8 mouse cellular contexts compared by ENCODE assay signal in genomic region chr19:56356480-56357373, GRCm38 (mm10). TPM values are rescaled to one million over a fixed set of nuclear protein-coding genes. Genes with fewer than 3 reads are reported as not detected.
DNase-seq lines count a peak whose midpoint lies in the region; ATAC-seq lines count a peak whose summit lies in the region.

No protein-coding gene starts in this region.

- H3K27me3 ChIP-seq in heart, embryonic 11.5 days (ENCODE audit: control insufficient read depth, insufficient read depth, low read length) = no peaks in the 10 kb centered on the region

- DNase-seq in adrenal gland, adult (ENCODE audit: inconsistent age in 2 of 2, low spot score in 1 of 2) = peak; percentile 55 to 88
- no peak for DNase-seq in adrenal gland, adult 8-10 months
- peak; percentile 56 for DNase-seq in Muller cell, postnatal 12 days (ENCODE audit: inconsistent ontology term)
- DNase-seq in embryo, embryonic 11.5 days (ENCODE audit: low read depth, low spot score) = peak; percentile 47
- peak; percentile 28 to 80 for DNase-seq in layer of hippocampus, adult 18-20 months (ENCODE audit: low spot score in 2 of 2)
- peak; percentile 90 for DNase-seq in lung, postnatal 10 days
- DNase-seq in skeletal muscle tissue, adult 2 months (ENCODE audit: low read depth, low spot score) = peak; percentile 54

- 0 out of 2 replicates have a peak overlapping the region, but pooled peaks have one; percentile 46 for H3K9ac ChIP-seq in heart, embryonic 11.5 days (ENCODE audit: low read depth, low read length)

- WGBS in heart, embryonic 11.5 days (ENCODE audit: insufficient replicate concordance) = 41% methylated on average over 17 of the region's 17 CpGs

- peak overlapping the region; percentile 29; the same call in 1 of the 2 replicates for H3K27ac ChIP-seq in heart, embryonic 11.5 days (ENCODE audit: low read depth, low read length)

- H3K36me3 ChIP-seq in heart, embryonic 11.5 days (ENCODE audit: control insufficient read depth, insufficient read depth, low read length) = peaks cover 5% of the 10 kb centered on the region

- ATAC-seq in heart, embryonic 11.5 days (replicated peaks; ENCODE audit: insufficient number of reproducible peaks, low FRiP score, low TSS enrichment) = no peak

- no peak overlapping the region for H3K4me3 ChIP-seq in heart, embryonic 11.5 days (ENCODE audit: low read depth, low read length)

- H3K4me2 ChIP-seq in heart, embryonic 11.5 days = peak overlapping the region; percentile 4; the same call in 1 of the 2 replicates

- peaks cover 6% of the 10 kb centered on the region; the same call in 1 of the 2 replicates for H3K4me1 ChIP-seq in heart, embryonic 11.5 days (ENCODE audit: control insufficient read depth, insufficient read depth, low read length)

- peaks cover 3% of the 10 kb centered on the region; the same call in 1 of the 2 replicates for H3K9me3 ChIP-seq in heart, embryonic 11.5 days (replicated peaks; ENCODE audit: control insufficient read depth, low read length)

RNA-seq across cellular contexts. Expression of gene Nrap, which starts 33.1 kb away (rescaled TPM):
- total RNA-seq in adrenal gland, adult 8-10 months (2022) = under 1 TPM in 2 of 4 experiments, not detected in 2; 0.12 to 0.16 TPM
- polyA plus RNA-seq in heart, embryonic 11.5 days (2014; fragmentation: Nextera tagmentation; extraction: Ambion mirVana) = 9.2 and 12.6 TPM in 2 replicates
- under 1 TPM; 0.23 to 0.35 TPM for total RNA-seq in layer of hippocampus, adult 18-20 months (2021)

RNA-seq across cellular contexts. Expression of gene Casp7, which starts 40.2 kb away (rescaled TPM):
- total RNA-seq in adrenal gland, adult 8-10 months (2022) = 10 to 100 TPM in 1 of 4 experiments, 1 to 10 TPM in 3; 5.3 to 12.2 (median 7.7) TPM
- 27.3 and 35.4 TPM in 2 replicates for polyA plus RNA-seq in heart, embryonic 11.5 days (2014; fragmentation: Nextera tagmentation; extraction: Ambion mirVana)
- total RNA-seq in layer of hippocampus, adult 18-20 months (2021) = 1 to 10 TPM; 2.1 to 2.3 TPM
